Mouse (Mus musculus) frontal cortex, postnatal 36 days (tissue): ENCODE measurements around the gene Gm29666.

Source experiments
- DNase-seq, 2 experiments: peaks; one replicate each; pipeline ENCODE4 v3.0.0; 2022; ENCODE audit warnings: low spot score in 2 of 2

The Gm29666 gene

GRCm38 (mm10) chr15:84919938-84920337 is at the start of gene Gm29666:
Gene Gm29666 (minus strand): TSS chr15:84920038.
- DNase-seq = no peak

- no peak for DNase-seq
Measured at GRCm38 (mm10) chr15:84968534-84968933, 48.7 kb upstream of the Gm29666 start.

GRCm38 (mm10) chr15:84965575-84966360 is 45.9 kb upstream of the Gm29666 start:
- no peak for DNase-seq

- no peak for DNase-seq
Measured at GRCm38 (mm10) chr15:84964771-84965170, 44.9 kb upstream of the Gm29666 start.

- no peak for DNase-seq
Measured at GRCm38 (mm10) chr15:84962518-84962917, 42.7 kb upstream of the Gm29666 start.

- DNase-seq = peak; percentile 79
Measured at GRCm38 (mm10) chr15:84960692-84961091, 40.9 kb upstream of the Gm29666 start.

GRCm38 (mm10) chr15:84959891-84960290 is 40.1 kb upstream of the Gm29666 start:
- DNase-seq = no peak

- DNase-seq = no peak
Measured at GRCm38 (mm10) chr15:84958331-84958730, 38.5 kb upstream of the Gm29666 start.

- DNase-seq = peak; percentile 70 to 71
Measured at GRCm38 (mm10) chr15:84957851-84958250, 38.0 kb upstream of the Gm29666 start.

- no peak for DNase-seq
Measured at GRCm38 (mm10) chr15:84953259-84953658, 33.4 kb upstream of the Gm29666 start.

GRCm38 (mm10) chr15:84950053-84950452 is 30.2 kb upstream of the Gm29666 start:
- DNase-seq = peak; percentile 62 to 71

GRCm38 (mm10) chr15:84948990-84949389 is 29.2 kb upstream of the Gm29666 start:
- no peak for DNase-seq

- no peak for DNase-seq
Measured at GRCm38 (mm10) chr15:84944319-84944718, 24.5 kb upstream of the Gm29666 start.

- DNase-seq = peak in 1 of 2 experiments; percentile 68
Measured at GRCm38 (mm10) chr15:84942647-84943285, 22.9 kb upstream of the Gm29666 start.

- DNase-seq = no peak
Measured at GRCm38 (mm10) chr15:84940102-84940501, 20.3 kb upstream of the Gm29666 start.

GRCm38 (mm10) chr15:84934901-84935300 is 15.1 kb upstream of the Gm29666 start:
- peak in 1 of 2 experiments; percentile 79 for DNase-seq

- no peak for DNase-seq
Measured at GRCm38 (mm10) chr15:84932351-84932750, 12.5 kb upstream of the Gm29666 start.

- DNase-seq = no peak
Measured at GRCm38 (mm10) chr15:84925495-84926018, 5.7 kb upstream of the Gm29666 start.

GRCm38 (mm10) chr15:84924781-84925315 is 5.0 kb upstream of the Gm29666 start:
- peak in 1 of 2 experiments; percentile 30 for DNase-seq

- no peak for DNase-seq
Measured at GRCm38 (mm10) chr15:84923508-84924181, 3.8 kb upstream of the Gm29666 start.

GRCm38 (mm10) chr15:84922884-84923507 is 3.2 kb upstream of the Gm29666 start, which contains the start of gene Nup50:
Gene Nup50 (plus strand): TSS chr15:84923411.
- peak; percentile 100 for DNase-seq
